9 mouse cellular contexts compared by ENCODE assay signal in genomic region chr3:88493706-88494582, GRCm38 (mm10). TPM values are rescaled to one million over a fixed set of nuclear protein-coding genes. Genes with fewer than 3 reads are reported as not detected.
DNase-seq lines count a peak whose midpoint lies in the region; ATAC-seq and TF ChIP-seq lines count a peak whose summit lies in the region.
"Had no signal": no experiment of that assay in that cellular context is flagged by ENCODE, and none has a peak within 500 bp of the region (broad histone marks: within the 10 kb centered on the region; RNA-seq: fewer than 3 reads in every experiment).

No protein-coding gene starts in this region.

- H3K36me3 ChIP-seq in kidney, postnatal 0 days (ENCODE audit: insufficient read depth, low read length): no peaks in the 10 kb centered on the region
- H3K36me3 ChIP-seq in heart, embryonic 15.5 days: no peaks in the 10 kb centered on the region
- peaks cover 6% of the 10 kb centered on the region; the same call in 1 of the 2 replicates for H3K36me3 ChIP-seq in liver, embryonic 16.5 days (ENCODE audit: control insufficient read depth, insufficient read depth)
- H3K36me3 ChIP-seq in thymus, adult 2 months (ENCODE audit: control insufficient read depth, insufficient read depth, low read length): no peaks in the 10 kb centered on the region

- no peak for ATAC-seq in kidney, postnatal 0 days (replicated peaks; ENCODE audit: low FRiP score, low read depth)
- ATAC-seq in heart, embryonic 15.5 days (replicated peaks; ENCODE audit: insufficient number of reproducible peaks, insufficient read depth, low FRiP score, low read depth): no peak
- ATAC-seq in liver, embryonic 16.5 days (ENCODE audit: low read depth): no peak

- TF ChIP-seq POLR2A in bone marrow, adult 2 months (IDR thresholded peaks at IDR 0.05; ENCODE audit: borderline replicate concordance, control insufficient read depth, low read depth, low read length): no peak
- TF ChIP-seq POLR2A in thymus, adult 2 months (IDR thresholded peaks at IDR 0.05; ENCODE audit: control insufficient read depth, extremely low read depth, insufficient read depth, low read length, poor library complexity): no peak

- no peak overlapping the region for H3K4me3 ChIP-seq in kidney, postnatal 0 days (replicated peaks; ENCODE audit: low read depth, low read length)
- H3K4me3 ChIP-seq in bone marrow, adult 2 months (replicated peaks; ENCODE audit: control insufficient read depth, low read depth, low read length): no peak overlapping the region
- H3K4me3 ChIP-seq in heart, embryonic 15.5 days: peak overlapping the region; percentile 53; the same call in 1 of the 2 replicates
- H3K4me3 ChIP-seq in liver, embryonic 16.5 days (ENCODE audit: low read depth, low read length): peak overlapping the region; percentile 62
- H3K4me3 ChIP-seq in thymus, adult 2 months (ENCODE audit: control insufficient read depth, insufficient read depth, low read length): no peak overlapping the region

- no peak for TF ChIP-seq CTCF in kidney, postnatal 0 days (IDR thresholded peaks at IDR 0.05; ENCODE audit: low read depth)
- TF ChIP-seq CTCF in bone marrow, adult 2 months (IDR thresholded peaks at IDR 0.05; ENCODE audit: control insufficient read depth, insufficient read depth, low read length): no peak
- TF ChIP-seq CTCF in thymus, adult 2 months (IDR thresholded peaks at IDR 0.05; ENCODE audit: borderline replicate concordance, control insufficient read depth, extremely low read depth, insufficient read depth, low read length, poor library complexity): no peak

- no peak for DNase-seq in kidney, postnatal 0 days (ENCODE audit: low spot score)
- DNase-seq in kidney, adult 8-10 months: no peak
- no peak for DNase-seq in frontal cortex, adult 2 months (ENCODE audit: extremely low spot score in 1 of 2, low spot score in 1 of 2)
- DNase-seq in thymus, adult 2 months: no peak
- DNase-seq in right cerebral cortex, adult 18-20 months: no peak
- DNase-seq: thymus, postnatal 14 days had no signal

- no peaks in the 10 kb centered on the region for H3K9me3 ChIP-seq in kidney, postnatal 0 days (replicated peaks; ENCODE audit: low read length)
- H3K9me3 ChIP-seq in heart, embryonic 15.5 days (replicated peaks): no peaks in the 10 kb centered on the region
- H3K9me3 ChIP-seq in liver, embryonic 16.5 days (replicated peaks; ENCODE audit: control insufficient read depth, low read length): no peaks in the 10 kb centered on the region

- 74% methylated on average over 11 of the region's 11 CpGs for WGBS in kidney, postnatal 0 days
- WGBS in bone marrow, adult 2 months: 52% methylated on average over 11 of the region's 11 CpGs
- WGBS in heart, embryonic 15.5 days: 65% methylated on average over 11 of the region's 11 CpGs
- 38% methylated on average over 11 of the region's 11 CpGs for WGBS in liver, embryonic 16.5 days (ENCODE audit: insufficient replicate concordance)
- 75% methylated on average over 11 of the region's 11 CpGs for WGBS in thymus, adult 2 months

- H3K27me3 ChIP-seq in kidney, postnatal 0 days (ENCODE audit: insufficient read depth, low read length): no peaks in the 10 kb centered on the region
- no peaks in the 10 kb centered on the region for H3K27me3 ChIP-seq in heart, embryonic 15.5 days
- no peaks in the 10 kb centered on the region for H3K27me3 ChIP-seq in liver, embryonic 16.5 days (ENCODE audit: control insufficient read depth, insufficient read depth, low read depth, low read length)
- peaks cover 7% of the 10 kb centered on the region; the same call in 1 of the 2 replicates for H3K27me3 ChIP-seq in thymus, adult 2 months (ENCODE audit: control insufficient read depth, insufficient read depth, low read length)

- no peak overlapping the region for H3K9ac ChIP-seq in kidney, postnatal 0 days (ENCODE audit: low read depth, low read length)
- peak overlapping the region; percentile 6; the same call in 1 of the 2 replicates for H3K9ac ChIP-seq in heart, embryonic 15.5 days
- H3K9ac ChIP-seq in liver, embryonic 16.5 days (ENCODE audit: low read depth, low read length): peak overlapping the region; percentile 44

- H3K27ac ChIP-seq in kidney, postnatal 0 days: peak overlapping the region; percentile 89; the same call in 1 of the 2 replicates
- peak overlapping the region; percentile 16 for H3K27ac ChIP-seq in bone marrow, adult 2 months (ENCODE audit: control insufficient read depth, insufficient read depth, low read depth, low read length, poor library complexity)
- H3K27ac ChIP-seq in heart, embryonic 15.5 days: peak overlapping the region; percentile 96
- peak overlapping the region; percentile 94 for H3K27ac ChIP-seq in liver, embryonic 16.5 days (ENCODE audit: low read length)
- no peak overlapping the region for H3K27ac ChIP-seq in thymus, adult 2 months (ENCODE audit: control insufficient read depth, insufficient read depth, low read length)

- no peak overlapping the region for H3K4me2 ChIP-seq in kidney, postnatal 0 days (ENCODE audit: low read length)
- H3K4me2 ChIP-seq in heart, embryonic 15.5 days: peak overlapping the region; percentile 88
- peak overlapping the region; percentile 96 for H3K4me2 ChIP-seq in liver, embryonic 16.5 days (ENCODE audit: low read depth, low read length)

- H3K4me1 ChIP-seq in kidney, postnatal 0 days (replicated peaks; ENCODE audit: insufficient read depth, low read length): peaks cover 33% of the 10 kb centered on the region
- H3K4me1 ChIP-seq in bone marrow, adult 2 months (ENCODE audit: control insufficient read depth, insufficient read depth, low read length): peaks cover 5% of the 10 kb centered on the region
- H3K4me1 ChIP-seq in heart, embryonic 15.5 days (replicated peaks): peaks cover 76% of the 10 kb centered on the region
- peaks cover 83% of the 10 kb centered on the region for H3K4me1 ChIP-seq in liver, embryonic 16.5 days (ENCODE audit: control insufficient read depth, low read depth, low read length)
- H3K4me1 ChIP-seq in thymus, adult 2 months (replicated peaks; ENCODE audit: control insufficient read depth, insufficient read depth, low read length): peaks cover 21% of the 10 kb centered on the region

RNA-seq across cellular contexts. Expression of gene Lmna, which starts 15.8 kb away (rescaled TPM):
- 99.3 and 108 TPM in 2 replicates for polyA plus RNA-seq in kidney, postnatal 0 days (2015; fragmentation: Nextera tagmentation; extraction: Ambion mirVana)
- 58.9 and 69.6 TPM in 2 replicates for polyA plus RNA-seq in bone marrow, adult 2 months (2011; ENCODE audit: insufficient read depth, insufficient read length, low replicate concordance, missing spikeins)
- polyA plus RNA-seq in heart, embryonic 15.5 days (2015; fragmentation: Nextera tagmentation; extraction: Ambion mirVana): 110 and 131 TPM in 2 replicates
- polyA plus RNA-seq in liver, embryonic 16.5 days (2015; fragmentation: Nextera tagmentation; extraction: Ambion mirVana): 123 and 131 TPM in 2 replicates
- 52.5 and 53.9 TPM in 2 replicates for polyA plus RNA-seq in frontal cortex, adult 2 months (2012; rRNA removed)
- 59.3 and 61.1 TPM in 2 replicates for polyA plus RNA-seq in thymus, adult 2 months (2012; rRNA removed)

RNA-seq across cellular contexts. Expression of gene Sema4a, which starts 33.0 kb away (rescaled TPM):
- polyA plus RNA-seq in kidney, postnatal 0 days (2015; fragmentation: Nextera tagmentation; extraction: Ambion mirVana): 32.6 and 33.3 TPM in 2 replicates
- 43.9 and 131 TPM in 2 replicates for polyA plus RNA-seq in bone marrow, adult 2 months (2011; ENCODE audit: insufficient read depth, insufficient read length, low replicate concordance, missing spikeins)
- 2.1 and 5.3 TPM in 2 replicates for polyA plus RNA-seq in heart, embryonic 15.5 days (2015; fragmentation: Nextera tagmentation; extraction: Ambion mirVana)
- 27.0 and 29.1 TPM in 2 replicates for polyA plus RNA-seq in liver, embryonic 16.5 days (2015; fragmentation: Nextera tagmentation; extraction: Ambion mirVana)
- 66.2 and 70.8 TPM in 2 replicates for polyA plus RNA-seq in frontal cortex, adult 2 months (2012; rRNA removed)
- 99.3 and 109 TPM in 2 replicates for polyA plus RNA-seq in thymus, adult 2 months (2012; rRNA removed)

RNA-seq across cellular contexts. Expression of gene Mex3a, which starts 38.3 kb away (rescaled TPM):
- polyA plus RNA-seq in kidney, postnatal 0 days (2015; fragmentation: Nextera tagmentation; extraction: Ambion mirVana): 12.5 and 13.8 TPM in 2 replicates
- polyA plus RNA-seq in bone marrow, adult 2 months (2011; ENCODE audit: insufficient read depth, insufficient read length, low replicate concordance, missing spikeins): 0.77 and 2.2 TPM in 2 replicates
- 6.5 and 8.0 TPM in 2 replicates for polyA plus RNA-seq in heart, embryonic 15.5 days (2015; fragmentation: Nextera tagmentation; extraction: Ambion mirVana)
- polyA plus RNA-seq in liver, embryonic 16.5 days (2015; fragmentation: Nextera tagmentation; extraction: Ambion mirVana): 0.44 and 0.53 TPM in 2 replicates
- polyA plus RNA-seq in frontal cortex, adult 2 months (2012; rRNA removed): 4.5 and 4.7 TPM in 2 replicates
- polyA plus RNA-seq in thymus, adult 2 months (2012; rRNA removed): 22.0 and 24.2 TPM in 2 replicates

RNA-seq across cellular contexts. Expression of gene Rab25, which starts 54.2 kb away (rescaled TPM):
- 27.4 and 28.9 TPM in 2 replicates for polyA plus RNA-seq in kidney, postnatal 0 days (2015; fragmentation: Nextera tagmentation; extraction: Ambion mirVana)
- 1.4 TPM in 1 of 2 replicates, not detected in the other for polyA plus RNA-seq in bone marrow, adult 2 months (2011; ENCODE audit: insufficient read depth, insufficient read length, low replicate concordance, missing spikeins)
- 0.92 and 4.0 TPM in 2 replicates for polyA plus RNA-seq in heart, embryonic 15.5 days (2015; fragmentation: Nextera tagmentation; extraction: Ambion mirVana)
- polyA plus RNA-seq in liver, embryonic 16.5 days (2015; fragmentation: Nextera tagmentation; extraction: Ambion mirVana): 0.32 and 1.1 TPM in 2 replicates
- 0.40 and 0.67 TPM in 2 replicates for polyA plus RNA-seq in frontal cortex, adult 2 months (2012; rRNA removed)
- 6.3 and 9.3 TPM in 2 replicates for polyA plus RNA-seq in thymus, adult 2 months (2012; rRNA removed)

RNA-seq across cellular contexts. Expression of gene Lamtor2, which starts 58.9 kb away (rescaled TPM):
- polyA plus RNA-seq in kidney, postnatal 0 days (2015; fragmentation: Nextera tagmentation; extraction: Ambion mirVana): 164 and 173 TPM in 2 replicates
- polyA plus RNA-seq in bone marrow, adult 2 months (2011; ENCODE audit: insufficient read depth, insufficient read length, low replicate concordance, missing spikeins): 82.9 and 126 TPM in 2 replicates
- 119 and 144 TPM in 2 replicates for polyA plus RNA-seq in heart, embryonic 15.5 days (2015; fragmentation: Nextera tagmentation; extraction: Ambion mirVana)
- 98.6 and 107 TPM in 2 replicates for polyA plus RNA-seq in liver, embryonic 16.5 days (2015; fragmentation: Nextera tagmentation; extraction: Ambion mirVana)
- 110 and 131 TPM in 2 replicates for polyA plus RNA-seq in frontal cortex, adult 2 months (2012; rRNA removed)
- polyA plus RNA-seq in thymus, adult 2 months (2012; rRNA removed): 128 and 141 TPM in 2 replicates

Comparison
In these comparisons a context has a peak if more than half of its experiments do, and no peak if none do; other contexts are left out.
1. H3K4me3 ChIP-seq: peak in heart, embryonic 15.5 days (single experiment) and liver, embryonic 16.5 days (single experiment); none in kidney, postnatal 0 days (single experiment), bone marrow, adult 2 months (single experiment) and thymus, adult 2 months (single experiment).